Mouse (Mus musculus) ES-Bruce4 (cell line): Measurements from ENCODE around the gene Hoxd12.

Experiments used
- CTCF ChIP-seq: IDR thresholded peaks from one replicate; pipeline ENCODE4 v1.8.1; 2011; ENCODE audit warnings: low read depth, low read length
- POLR2A ChIP-seq: IDR thresholded peaks from one replicate; pipeline ENCODE4 v1.8.1; 2011; ENCODE audit warnings: low read length; ENCODE audit not compliant: insufficient read depth

GRCm38 (mm10) chr2:74673835-74674425 lies 883 bp upstream of the Hoxd12 start:
- no peak for TF ChIP-seq CTCF
- TF ChIP-seq POLR2A, result no peak
